Mouse (Mus musculus) midbrain, embryonic 11.5 days (tissue): ENCODE measurements around the gene Il10. TPM values are rescaled to one million over a fixed set of nuclear protein-coding genes. Genes with fewer than 3 reads are reported as not detected.
A peak's percentile ranks its signal among the peaks of the same experiment; 100 is the strongest.

Experiments used
- ATAC-seq: fragments of 200-750 bp; cut with Nextera tagmentation; 2 replicates; pipeline ENCODE4 v1.8.0; 2017; ENCODE audit warnings: moderate TSS enrichment, moderate library complexity; ENCODE audit not compliant: low FRiP score
- DNase-seq: peaks from one replicate; pipeline ENCODE4 v3.0.0; 2015; ENCODE audit warnings: low spot score; ENCODE audit errors: missing footprints
- H3K27ac ChIP-seq: fragments of 300-500 bp; sonication (generic); 2 replicates; pipeline ENCODE4 v1.5.1; 2014; ENCODE audit warnings: low read depth, low read length
- H3K27me3 ChIP-seq: fragments of 300-500 bp; sonication (generic); 2 replicates; pipeline ENCODE4 v1.6.1; 2014; ENCODE audit warnings: mild to moderate bottlenecking, low read length, moderate library complexity, mixed read lengths; ENCODE audit not compliant: control insufficient read depth, insufficient read depth
- H3K36me3 ChIP-seq: fragments of 300-500 bp; sonication (generic); 2 replicates; pipeline ENCODE4 v1.6.1; 2014; ENCODE audit warnings: mild to moderate bottlenecking, low read length, moderate library complexity, mixed read lengths; ENCODE audit not compliant: control insufficient read depth, insufficient read depth
- H3K4me1 ChIP-seq: fragments of 300-500 bp; sonication (generic); 2 replicates; pipeline ENCODE4 v1.6.1; 2014; ENCODE audit warnings: low read length; ENCODE audit not compliant: control insufficient read depth, insufficient read depth
- H3K4me2 ChIP-seq: fragments of 300-500 bp; sonication (generic); 2 replicates; pipeline ENCODE4 v1.6.1; 2014; ENCODE audit warnings: mild to moderate bottlenecking, moderate library complexity
- H3K4me3 ChIP-seq: fragments of 300-500 bp; sonication (generic); 2 replicates; pipeline ENCODE4 v1.5.1; 2014; ENCODE audit warnings: low read depth, low read length
- H3K9ac ChIP-seq: fragments of 300-500 bp; sonication (generic); 2 replicates; pipeline ENCODE4 v1.6.1; 2014; ENCODE audit warnings: low read length
- H3K9me3 ChIP-seq: fragments of 300-500 bp; sonication (generic); 2 replicates; pipeline ENCODE4 v1.6.1; 2016; ENCODE audit warnings: low read length; ENCODE audit not compliant: control insufficient read depth
- WGBS: fragments of 180-500 bp; shearing (Covaris S2); extraction: QIAGEN DNeasy Blood & Tissue Kit; methylation state at CpG from one replicate; pipeline ENCODE4 v1.1.7; 2014; 5-methylcytosine and 5-hydroxymethylcytosine counted together
- polyA plus RNA-seq: library from polyadenylated mRNA; unstranded; fragments of >200 nt; fragmentation: Nextera tagmentation; extraction: Ambion mirVana; gene quantifications from 2 replicates; pipeline ENCODE4 v1.2.1, GENCODE M21; 2014

The Il10 gene
- polyA plus RNA-seq, 1 experiment from 2014 or later: not detected

DNA sequence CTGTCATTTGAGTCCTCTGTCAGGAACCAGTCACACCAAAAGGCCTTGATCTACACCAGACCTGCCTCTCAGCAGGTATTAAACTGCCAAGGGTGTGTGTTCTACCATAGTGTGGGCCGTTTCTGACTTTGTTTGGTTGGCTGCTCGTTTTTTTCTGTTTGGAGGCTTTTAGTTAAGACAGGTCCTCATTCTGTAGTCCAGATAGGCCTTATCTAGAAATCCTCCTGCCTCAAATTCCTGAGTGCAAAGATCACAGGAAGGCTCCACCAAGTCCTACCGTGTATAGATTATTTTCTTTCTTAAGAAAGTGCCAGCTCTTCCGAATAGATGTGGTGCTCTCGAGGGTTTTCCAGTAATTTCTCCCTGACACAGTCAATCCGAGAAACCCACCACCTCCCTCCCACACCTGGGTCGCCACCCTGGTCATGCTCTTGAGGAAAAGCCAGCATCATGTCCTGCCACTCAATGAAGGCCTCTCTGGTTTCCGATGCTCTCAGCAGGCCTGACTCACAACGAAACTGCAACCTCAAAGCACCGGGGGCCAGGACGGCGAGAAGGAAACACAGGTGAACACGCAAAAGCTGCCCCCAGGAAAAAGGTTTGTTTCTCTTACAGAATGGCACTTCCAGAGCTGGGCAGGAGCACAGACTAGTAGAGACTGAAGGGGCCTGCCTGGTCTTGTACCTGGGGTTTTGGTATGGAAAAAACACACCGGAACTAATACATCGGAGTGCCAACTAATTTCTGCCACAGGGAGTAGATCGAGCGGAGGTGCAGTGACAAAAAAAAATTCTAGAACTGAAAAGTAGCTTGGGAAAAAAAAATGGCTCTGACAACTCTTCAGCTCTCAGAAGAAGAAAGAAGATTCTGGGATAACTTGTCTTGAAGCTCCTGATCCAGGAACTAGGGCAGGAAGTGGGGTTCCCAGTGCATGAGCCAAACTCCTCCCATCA is 9.2 kb upstream of the Il10 start:
- Histone ChIP-seq H3K4me1 (no peaks in the 10 kb centered on the region), H3K9ac (no peak overlapping the region), H3K27ac (no peak overlapping the region), H3K4me2 (no peak overlapping the region), H3K9me3 (no peaks in the 10 kb centered on the region), H3K36me3 (no peaks in the 10 kb centered on the region), H3K27me3 (no peaks in the 10 kb centered on the region), H3K4me3 (no peak overlapping the region)
- ATAC-seq (no peak), DNase-seq (peak; percentile 76)
- whole genome bisulfite sequencing: 86% methylated on average over 17 of the region's 17 CpGs

DNA sequence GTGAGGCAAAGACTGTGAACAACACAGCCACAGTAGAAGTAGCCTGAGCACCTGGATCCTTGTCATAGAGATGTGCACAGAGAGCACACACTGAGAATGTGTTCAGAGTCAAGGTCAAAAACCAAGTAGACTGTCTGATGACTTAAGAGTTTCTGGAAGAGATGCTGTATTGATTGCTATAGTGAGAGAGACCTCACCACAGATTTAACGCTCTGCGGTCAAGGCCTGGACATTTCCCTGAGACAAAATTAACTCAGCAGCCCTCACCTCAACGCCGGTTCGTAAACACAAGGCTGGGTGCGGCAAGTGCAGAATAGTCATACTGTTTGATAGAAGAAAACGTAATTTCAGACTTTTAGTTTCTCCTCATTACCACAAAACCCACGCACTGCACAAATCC is 7.2 kb upstream of the Il10 start:
- no peak for ATAC-seq
- Histone ChIP-seq H3K9ac (no peak overlapping the region), H3K27ac (no peak overlapping the region), H3K4me3 (no peak overlapping the region), H3K36me3 (no peaks in the 10 kb centered on the region), H3K9me3 (no peaks in the 10 kb centered on the region), H3K4me1 (no peaks in the 10 kb centered on the region), H3K27me3 (no peaks in the 10 kb centered on the region), H3K4me2 (no peak overlapping the region)
- no peak for DNase-seq
- 79% methylated on average over 8 of the region's 8 CpGs for WGBS

DNA sequence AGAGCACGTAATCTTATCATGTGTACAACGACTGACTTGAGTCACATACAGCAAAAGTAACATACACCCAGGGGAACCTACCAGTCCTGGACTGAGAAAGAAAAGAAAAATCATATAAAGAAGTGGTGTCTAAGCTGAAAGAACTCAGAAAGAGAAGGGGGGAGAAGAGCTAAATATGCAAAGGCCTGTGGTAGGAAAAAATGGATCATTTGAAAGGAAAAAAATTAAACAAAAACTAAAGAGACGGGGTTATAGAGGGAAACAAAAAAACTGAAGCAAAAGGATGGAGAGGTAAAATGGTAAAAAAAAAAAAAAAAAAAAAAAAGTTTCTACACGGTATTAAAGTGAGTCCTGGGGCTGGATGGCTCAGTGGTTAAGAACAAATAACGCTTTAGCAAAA is 5.7 kb upstream of the Il10 start:
- ATAC-seq (no peak), DNase-seq (peak; percentile 53)
- Histone ChIP-seq H3K4me2 (no peak overlapping the region), H3K27ac (no peak overlapping the region), H3K27me3 (no peaks in the 10 kb centered on the region), H3K4me1 (no peaks in the 10 kb centered on the region), H3K4me3 (no peak overlapping the region), H3K9me3 (no peaks in the 10 kb centered on the region), H3K36me3 (no peaks in the 10 kb centered on the region), H3K9ac (no peak overlapping the region)
- 93% methylated on average over 5 of the region's 5 CpGs for WGBS

DNA sequence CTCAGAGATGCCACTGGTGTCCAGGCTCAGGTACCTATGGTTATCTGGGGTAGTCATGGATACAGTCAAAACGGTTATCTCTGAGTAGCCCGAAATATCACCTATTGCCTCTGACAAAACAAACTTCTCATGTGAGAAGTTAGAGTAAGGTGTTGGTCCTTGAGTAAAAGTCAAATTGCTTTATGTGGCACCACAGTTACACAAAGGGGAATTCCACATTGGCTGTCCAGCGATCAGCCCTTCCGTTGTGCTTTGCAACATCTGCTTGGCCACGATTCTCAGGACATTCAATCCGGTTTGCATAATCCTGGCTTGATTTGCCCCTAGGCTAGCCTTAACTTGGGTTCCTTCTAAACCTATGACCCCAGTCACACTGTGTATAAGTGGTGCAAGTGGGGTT is 4.4 kb upstream of the Il10 start:
- ATAC-seq: no peak
- no peak overlapping the region for H3K9ac ChIP-seq
- no peaks in the 10 kb centered on the region for H3K36me3 ChIP-seq
- H3K4me1 ChIP-seq: no peaks in the 10 kb centered on the region
- H3K27me3 ChIP-seq: no peaks in the 10 kb centered on the region
- DNase-seq: peak; percentile 19
- no peaks in the 10 kb centered on the region for H3K9me3 ChIP-seq
- no peak overlapping the region for H3K27ac ChIP-seq
- 87% methylated on average over 6 of the region's 6 CpGs for WGBS
- H3K4me2 ChIP-seq: no peak overlapping the region
- no peak overlapping the region for H3K4me3 ChIP-seq

DNA sequence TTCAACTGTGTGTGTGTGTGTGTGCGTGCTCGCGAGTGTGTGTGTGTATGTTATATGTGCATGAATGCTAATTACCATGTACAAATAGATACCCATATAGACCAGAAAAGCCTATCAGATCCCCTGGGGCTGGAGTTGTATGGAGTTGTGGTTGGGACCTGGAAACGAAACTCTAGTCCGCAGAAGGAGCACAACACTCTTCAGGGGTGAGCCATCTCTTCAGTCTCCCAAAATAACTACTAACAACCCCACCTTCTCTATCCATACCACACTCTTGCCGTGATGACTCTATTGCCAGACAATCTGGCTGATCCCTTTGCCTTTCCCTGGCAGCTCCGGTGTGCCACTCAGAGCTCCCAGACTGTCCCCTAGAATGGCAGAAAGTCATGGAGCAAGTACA is 3.8 kb upstream of the Il10 start:
- Histone ChIP-seq H3K36me3 (no peaks in the 10 kb centered on the region), H3K4me1 (no peaks in the 10 kb centered on the region), H3K9me3 (no peaks in the 10 kb centered on the region), H3K27me3 (no peaks in the 10 kb centered on the region), H3K4me2 (no peak overlapping the region), H3K4me3 (no peak overlapping the region), H3K27ac (no peak overlapping the region), H3K9ac (no peak overlapping the region)
- ATAC-seq (no peak), DNase-seq (peak; percentile 21)
- 93% methylated on average over 7 of the region's 7 CpGs for WGBS

DNA sequence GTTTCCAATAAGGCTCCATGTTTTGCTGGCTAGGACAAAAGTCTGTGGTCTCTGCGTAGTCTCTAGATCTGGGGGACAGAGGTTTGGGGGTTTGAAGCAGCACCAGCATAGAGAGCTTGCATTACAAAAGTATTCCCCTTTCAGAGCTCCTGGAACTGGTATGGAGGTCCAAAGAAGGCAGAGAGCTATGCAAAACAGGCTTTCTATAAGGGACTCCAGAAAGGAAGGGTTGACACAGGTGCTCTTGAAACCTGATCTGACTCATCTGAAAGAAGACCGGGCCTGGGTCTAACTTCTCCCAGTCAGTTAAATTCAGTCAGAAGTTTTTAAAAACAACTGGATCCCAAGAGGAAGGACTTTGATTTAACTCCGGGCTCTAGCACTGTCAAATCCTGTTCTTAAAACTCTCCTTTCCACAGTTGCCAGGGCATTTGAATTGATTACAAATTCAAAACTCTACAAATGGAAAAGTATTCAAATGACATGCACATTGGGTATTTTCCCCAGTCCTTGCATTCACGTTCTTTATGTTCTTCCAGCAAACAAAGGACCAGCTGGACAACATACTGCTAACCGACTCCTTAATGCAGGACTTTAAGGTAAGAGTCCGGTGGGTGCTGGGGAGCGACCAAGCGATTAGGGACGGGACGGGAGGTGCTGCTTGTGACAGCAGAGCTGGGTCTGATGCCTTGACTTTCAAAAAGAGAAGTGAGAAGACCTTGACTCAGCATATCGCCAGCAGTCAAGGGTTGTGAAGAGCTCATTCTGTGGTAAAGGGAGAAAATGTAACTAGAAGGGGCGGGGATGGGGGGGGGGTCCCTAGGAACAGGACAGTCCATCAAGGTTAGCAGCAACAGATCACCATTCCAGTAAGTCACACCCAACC is 1.0 kb downstream of the Il10 start:
- DNase-seq (no peak), ATAC-seq (no peak)
- H3K4me3 ChIP-seq: no peak overlapping the region
- WGBS: 59% methylated on average over 12 of the region's 12 CpGs
- no peak overlapping the region for H3K27ac ChIP-seq
- H3K4me1 ChIP-seq: no peaks in the 10 kb centered on the region
- H3K9ac ChIP-seq: no peak overlapping the region
- no peaks in the 10 kb centered on the region for H3K27me3 ChIP-seq
- no peak overlapping the region for H3K4me2 ChIP-seq
- H3K9me3 ChIP-seq: no peaks in the 10 kb centered on the region
- no peaks in the 10 kb centered on the region for H3K36me3 ChIP-seq

DNA sequence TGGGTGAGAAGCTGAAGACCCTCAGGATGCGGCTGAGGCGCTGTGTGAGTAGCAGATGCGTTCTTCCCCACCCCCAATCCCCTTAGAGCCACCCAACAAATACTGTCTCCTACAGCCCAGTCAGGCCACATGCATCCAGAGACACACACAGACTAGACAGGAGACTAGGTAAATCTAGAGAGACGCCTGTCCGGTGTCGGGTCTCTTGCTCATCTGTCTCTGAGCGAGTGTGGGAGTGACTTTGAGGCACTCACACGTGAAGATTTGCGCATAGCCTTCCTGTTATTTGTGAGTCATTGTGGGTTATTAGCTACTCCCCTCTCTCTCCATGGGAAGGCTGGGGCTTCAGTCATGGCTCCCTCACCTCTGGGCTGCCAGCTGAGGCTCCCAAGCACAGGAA is 1.8 kb downstream of the Il10 start:
- Histone ChIP-seq H3K27ac (no peak overlapping the region), H3K4me2 (no peak overlapping the region), H3K9me3 (no peaks in the 10 kb centered on the region), H3K36me3 (no peaks in the 10 kb centered on the region), H3K27me3 (no peaks in the 10 kb centered on the region), H3K9ac (no peak overlapping the region), H3K4me1 (no peaks in the 10 kb centered on the region), H3K4me3 (no peak overlapping the region)
- WGBS: 74% methylated on average over 9 of the region's 9 CpGs
- no peak for DNase-seq
- ATAC-seq: no peak

DNA sequence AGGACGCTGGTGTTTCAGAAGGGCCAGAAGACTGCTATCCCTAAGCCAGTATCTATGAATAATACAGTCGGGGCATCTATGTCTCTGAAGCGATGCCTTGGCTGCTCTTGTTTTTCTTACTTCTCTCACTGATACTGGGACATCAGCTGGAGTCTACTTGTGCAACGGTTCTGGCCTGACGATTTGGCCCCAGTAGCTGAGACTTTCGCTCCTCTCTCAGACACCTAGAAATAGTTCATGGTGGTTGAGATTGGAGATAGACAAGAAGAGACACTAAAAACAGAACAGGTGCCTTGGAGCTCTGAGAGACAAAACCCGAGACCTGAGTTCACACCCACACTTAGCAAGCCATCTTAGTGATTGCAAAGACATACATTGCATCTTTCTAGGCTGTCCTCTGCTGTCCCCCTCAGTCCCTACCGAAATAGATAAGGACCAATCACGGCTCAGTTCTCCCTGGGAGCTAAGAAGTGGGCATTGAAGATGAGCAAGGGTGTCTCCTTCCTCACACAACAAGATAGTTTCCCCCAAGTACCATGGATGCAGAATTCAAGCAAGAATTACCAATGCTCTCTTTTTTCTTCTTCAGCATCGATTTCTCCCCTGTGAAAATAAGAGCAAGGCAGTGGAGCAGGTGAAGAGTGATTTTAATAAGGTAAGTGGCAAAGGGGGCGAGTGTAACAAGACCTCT is 2.4 kb downstream of the Il10 start:
- no peak for DNase-seq
- H3K27me3 ChIP-seq: no peaks in the 10 kb centered on the region
- no peaks in the 10 kb centered on the region for H3K4me1 ChIP-seq
- H3K27ac ChIP-seq: no peak overlapping the region
- H3K36me3 ChIP-seq: no peaks in the 10 kb centered on the region
- WGBS: 83% methylated on average over 11 of the region's 11 CpGs
- no peak overlapping the region for H3K9ac ChIP-seq
- H3K4me3 ChIP-seq: no peak overlapping the region
- H3K9me3 ChIP-seq: no peaks in the 10 kb centered on the region
- no peak overlapping the region for H3K4me2 ChIP-seq
- ATAC-seq: no peak
